Comparison of ENCODE assay signal across 8 mouse cellular contexts in genomic region chr7:83695449-83696212, GRCm38 (mm10). TPM values are rescaled to one million over a fixed set of nuclear protein-coding genes. Genes with fewer than 3 reads are reported as not detected.
DNase-seq lines count a peak whose midpoint lies in the region; ATAC-seq and TF ChIP-seq lines count a peak whose summit lies in the region.
"Had no signal": no experiment of that assay in that cellular context is flagged by ENCODE, and none has a peak within 500 bp of the region (broad histone marks: within the 10 kb centered on the region; RNA-seq: fewer than 3 reads in every experiment).

No protein-coding gene starts in this region.

- no peak overlapping the region for H3K4me3 ChIP-seq in intestine, postnatal 0 days (ENCODE audit: low read depth, low read length)
- no peak overlapping the region for H3K4me3 ChIP-seq in intestine, embryonic 15.5 days (replicated peaks)
- H3K4me3 ChIP-seq in thymus, adult 2 months (ENCODE audit: control insufficient read depth, insufficient read depth, low read length): no peak overlapping the region
- H3K4me3 ChIP-seq: liver, embryonic 15.5 days had no signal

- no peak overlapping the region for H3K4me2 ChIP-seq in intestine, postnatal 0 days (replicated peaks; ENCODE audit: low read depth)
- H3K4me2 ChIP-seq in intestine, embryonic 15.5 days (replicated peaks): no peak overlapping the region
- H3K4me2 ChIP-seq: liver, embryonic 15.5 days had no signal

- peak; percentile 81 for TF ChIP-seq CTCF in intestine, postnatal 0 days (IDR thresholded peaks at IDR 0.05; ENCODE audit: low read depth)
- no peak for TF ChIP-seq CTCF in thymus, adult 2 months (IDR thresholded peaks at IDR 0.05; ENCODE audit: borderline replicate concordance, control insufficient read depth, extremely low read depth, insufficient read depth, low read length, poor library complexity)

- no peak overlapping the region for H3K9ac ChIP-seq in intestine, postnatal 0 days (ENCODE audit: low read depth, low read length)
- H3K9ac ChIP-seq in intestine, embryonic 15.5 days: no peak overlapping the region
- H3K9ac ChIP-seq: liver, embryonic 15.5 days had no signal

- H3K9me3 ChIP-seq in intestine, postnatal 0 days (ENCODE audit: control insufficient read depth): no peaks in the 10 kb centered on the region
- H3K9me3 ChIP-seq in intestine, embryonic 15.5 days: no peaks in the 10 kb centered on the region
- H3K9me3 ChIP-seq: liver, embryonic 15.5 days had no signal

- ATAC-seq in intestine, postnatal 0 days: no peak
- no peak for ATAC-seq in intestine, embryonic 15.5 days

- no peaks in the 10 kb centered on the region for H3K36me3 ChIP-seq in intestine, postnatal 0 days (ENCODE audit: control insufficient read depth, insufficient read depth)
- no peaks in the 10 kb centered on the region for H3K36me3 ChIP-seq in intestine, embryonic 15.5 days
- no peaks in the 10 kb centered on the region for H3K36me3 ChIP-seq in thymus, adult 2 months (ENCODE audit: control insufficient read depth, insufficient read depth, low read length)
- H3K36me3 ChIP-seq: liver, embryonic 15.5 days had no signal

- H3K27me3 ChIP-seq in intestine, postnatal 0 days (replicated peaks; ENCODE audit: control insufficient read depth, insufficient read depth, low read length): no peaks in the 10 kb centered on the region
- no peaks in the 10 kb centered on the region for H3K27me3 ChIP-seq in intestine, embryonic 15.5 days (replicated peaks)
- no peaks in the 10 kb centered on the region for H3K27me3 ChIP-seq in thymus, adult 2 months (ENCODE audit: control insufficient read depth, insufficient read depth, low read length)
- H3K27me3 ChIP-seq: liver, embryonic 15.5 days had no signal

- WGBS in intestine, postnatal 0 days: 31% methylated on average over 6 of the region's 6 CpGs
- 30% methylated on average over 6 of the region's 6 CpGs for WGBS in intestine, embryonic 15.5 days
- WGBS in thymus, adult 2 months: 35% methylated on average over 6 of the region's 6 CpGs

- H3K4me1 ChIP-seq in intestine, postnatal 0 days (replicated peaks; ENCODE audit: control insufficient read depth, insufficient read depth, low read length): no peaks in the 10 kb centered on the region
- no peaks in the 10 kb centered on the region for H3K4me1 ChIP-seq in intestine, embryonic 15.5 days (replicated peaks)
- no peaks in the 10 kb centered on the region for H3K4me1 ChIP-seq in thymus, adult 2 months (replicated peaks; ENCODE audit: control insufficient read depth, insufficient read depth, low read length)
- H3K4me1 ChIP-seq: liver, embryonic 15.5 days had no signal

- no peak for TF ChIP-seq POLR2A in thymus, adult 2 months (IDR thresholded peaks at IDR 0.05; ENCODE audit: control insufficient read depth, extremely low read depth, insufficient read depth, low read length, poor library complexity)

- DNase-seq in thymus, adult 2 months: peak; percentile 23
- no peak for DNase-seq in thymus, adult 18-20 months
- DNase-seq in brain, adult 2 months (ENCODE audit: low read depth, low spot score): peak; percentile 72
- peak; percentile 2 to 70 for DNase-seq in kidney, postnatal 36 days
- DNase-seq in thymus, postnatal 4 days: peak; percentile 52

- H3K27ac ChIP-seq in intestine, postnatal 0 days (ENCODE audit: low read depth, low read length): no peak overlapping the region
- H3K27ac ChIP-seq in intestine, embryonic 15.5 days: no peak overlapping the region
- H3K27ac ChIP-seq in thymus, adult 2 months (ENCODE audit: control insufficient read depth, insufficient read depth, low read length): no peak overlapping the region
- H3K27ac ChIP-seq: liver, embryonic 15.5 days had no signal

RNA-seq across cellular contexts. Expression of gene Il16, which starts 49.9 kb away (rescaled TPM):
- 2.5 and 2.9 TPM in 2 replicates for polyA plus RNA-seq in intestine, postnatal 0 days (2015; fragmentation: Nextera tagmentation; extraction: Ambion mirVana)
- polyA plus RNA-seq in intestine, embryonic 15.5 days (2015; fragmentation: Nextera tagmentation; extraction: Ambion mirVana): 3.9 and 4.5 TPM in 2 replicates
- 162 and 171 TPM in 2 replicates for polyA plus RNA-seq in thymus, adult 2 months (2012; rRNA removed)

Comparison
In these comparisons a context has a peak if more than half of its experiments do, and no peak if none do; other contexts are left out.
1. DNase-seq: peak in thymus, adult 2 months (single experiment), brain, adult 2 months (single experiment), kidney, postnatal 36 days (2 of 2) and thymus, postnatal 4 days (single experiment); none in thymus, adult 18-20 months (0 of 2).
2. RNA of gene Il16, which starts 49.9 kb away (polyA plus RNA-seq): 162 to 171 TPM in thymus, adult 2 months; 3.9 to 4.5 TPM in intestine, embryonic 15.5 days and 2.5 to 2.9 TPM in intestine, postnatal 0 days; every median in the first group is over 10 times any median in the second.